Mouse (Mus musculus): ENCODE measurements around the gene Bcar3. TPM values are rescaled to one million over a fixed set of nuclear protein-coding genes. Genes with fewer than 3 reads are reported as not detected.

The Bcar3 gene
- polyA plus RNA-seq, 1 experiment, result 17.2 TPM

- 47% methylated on average over 4 of the region's 4 CpGs for WGBS
- H3K4me1 ChIP-seq (ENCODE audit: control insufficient read depth, insufficient read depth, low read length), result no peaks in the 10 kb centered on the region
- H3K4me3 ChIP-seq (replicated peaks; ENCODE audit: insufficient read depth, low read depth, low read length), result no peak overlapping the region
- no peaks in the 10 kb centered on the region for H3K27me3 ChIP-seq (ENCODE audit: control insufficient read depth, insufficient read depth, low read length)
- TF ChIP-seq POLR2A (IDR thresholded peaks at IDR 0.05; ENCODE audit: borderline replicate concordance, insufficient read depth, low read length), result no peak
- TF ChIP-seq CTCF (IDR thresholded peaks at IDR 0.05; ENCODE audit: borderline replicate concordance, insufficient read depth, low read depth, low read length), result no peak
- no peak for DNase-seq
- no peak overlapping the region for H3K27ac ChIP-seq (ENCODE audit: insufficient read depth, low read length)
These were observed 39.6 kb downstream of the Bcar3 start for GRCm38 (mm10) chr3:122333493-122333892.

- DNase-seq, result no peak
- 44% methylated on average over 7 of the region's 7 CpGs for WGBS
- no peaks in the 10 kb centered on the region for H3K4me1 ChIP-seq (ENCODE audit: control insufficient read depth, insufficient read depth, low read length)
- H3K27ac ChIP-seq (ENCODE audit: insufficient read depth, low read length), result no peak overlapping the region
- no peak overlapping the region for H3K4me3 ChIP-seq (replicated peaks; ENCODE audit: insufficient read depth, low read depth, low read length)
- TF ChIP-seq CTCF (IDR thresholded peaks at IDR 0.05; ENCODE audit: borderline replicate concordance, insufficient read depth, low read depth, low read length) (no peak), POLR2A (IDR thresholded peaks at IDR 0.05; ENCODE audit: borderline replicate concordance, insufficient read depth, low read length) (no peak)
- H3K27me3 ChIP-seq (ENCODE audit: control insufficient read depth, insufficient read depth, low read length), result no peaks in the 10 kb centered on the region
These were observed 40.0 kb downstream of the Bcar3 start for GRCm38 (mm10) chr3:122333902-122334301.

GRCm38 (mm10) chr3:122334375-122334774, 40.4 kb downstream of the Bcar3 start:
- H3K27ac ChIP-seq (ENCODE audit: insufficient read depth, low read length), result no peak overlapping the region
- no peaks in the 10 kb centered on the region for H3K4me1 ChIP-seq (ENCODE audit: control insufficient read depth, insufficient read depth, low read length)
- H3K4me3 ChIP-seq (replicated peaks; ENCODE audit: insufficient read depth, low read depth, low read length), result no peak overlapping the region
- no peak for TF ChIP-seq CTCF (IDR thresholded peaks at IDR 0.05; ENCODE audit: borderline replicate concordance, insufficient read depth, low read depth, low read length)
- TF ChIP-seq POLR2A (IDR thresholded peaks at IDR 0.05; ENCODE audit: borderline replicate concordance, insufficient read depth, low read length), result no peak
- no peaks in the 10 kb centered on the region for H3K27me3 ChIP-seq (ENCODE audit: control insufficient read depth, insufficient read depth, low read length)
- 89% methylated on average over 7 of the region's 7 CpGs for WGBS
- no peak for DNase-seq

- DNase-seq, result no peak
- H3K4me1 ChIP-seq (ENCODE audit: control insufficient read depth, insufficient read depth, low read length), result no peaks in the 10 kb centered on the region
- no peak for TF ChIP-seq CTCF (IDR thresholded peaks at IDR 0.05; ENCODE audit: borderline replicate concordance, insufficient read depth, low read depth, low read length)
- TF ChIP-seq POLR2A (IDR thresholded peaks at IDR 0.05; ENCODE audit: borderline replicate concordance, insufficient read depth, low read length), result no peak
- H3K27me3 ChIP-seq (ENCODE audit: control insufficient read depth, insufficient read depth, low read length), result no peaks in the 10 kb centered on the region
- no peak overlapping the region for H3K27ac ChIP-seq (ENCODE audit: insufficient read depth, low read length)
- H3K4me3 ChIP-seq (replicated peaks; ENCODE audit: insufficient read depth, low read depth, low read length), result no peak overlapping the region
- WGBS, result 95% methylated on average over 4 of the region's 4 CpGs
These were observed 42.1 kb downstream of the Bcar3 start for GRCm38 (mm10) chr3:122336030-122336429.

- Histone ChIP-seq H3K4me1 (ENCODE audit: control insufficient read depth, insufficient read depth, low read length) (no peaks in the 10 kb centered on the region), H3K27me3 (ENCODE audit: control insufficient read depth, insufficient read depth, low read length) (no peaks in the 10 kb centered on the region), H3K4me3 (replicated peaks; ENCODE audit: insufficient read depth, low read depth, low read length) (no peak overlapping the region), H3K27ac (ENCODE audit: insufficient read depth, low read length) (no peak overlapping the region)
- no peak for TF ChIP-seq POLR2A (IDR thresholded peaks at IDR 0.05; ENCODE audit: borderline replicate concordance, insufficient read depth, low read length)
- no peak for TF ChIP-seq CTCF (IDR thresholded peaks at IDR 0.05; ENCODE audit: borderline replicate concordance, insufficient read depth, low read depth, low read length)
- WGBS, result 37% methylated on average over 5 of the region's 5 CpGs
- DNase-seq, result no peak
These were observed 44.1 kb downstream of the Bcar3 start for GRCm38 (mm10) chr3:122337992-122338391.

GRCm38 (mm10) chr3:122338897-122339296, 45.0 kb downstream of the Bcar3 start:
- 94% methylated on average over 7 of the region's 7 CpGs for WGBS
- TF ChIP-seq POLR2A (IDR thresholded peaks at IDR 0.05; ENCODE audit: borderline replicate concordance, insufficient read depth, low read length) (no peak), CTCF (IDR thresholded peaks at IDR 0.05; ENCODE audit: borderline replicate concordance, insufficient read depth, low read depth, low read length) (no peak)
- H3K4me3 ChIP-seq (replicated peaks; ENCODE audit: insufficient read depth, low read depth, low read length), result no peak overlapping the region
- DNase-seq, result no peak
- no peaks in the 10 kb centered on the region for H3K4me1 ChIP-seq (ENCODE audit: control insufficient read depth, insufficient read depth, low read length)
- H3K27ac ChIP-seq (ENCODE audit: insufficient read depth, low read length), result no peak overlapping the region
- H3K27me3 ChIP-seq (ENCODE audit: control insufficient read depth, insufficient read depth, low read length), result no peaks in the 10 kb centered on the region

GRCm38 (mm10) chr3:122340135-122341068, 46.5 kb downstream of the Bcar3 start:
- 76% methylated on average over 13 of the region's 13 CpGs for WGBS

GRCm38 (mm10) chr3:122343437-122343853, 49.5 kb downstream of the Bcar3 start:
- TF ChIP-seq POLR2A (IDR thresholded peaks at IDR 0.05; ENCODE audit: borderline replicate concordance, insufficient read depth, low read length), result no peak
- TF ChIP-seq CTCF (IDR thresholded peaks at IDR 0.05; ENCODE audit: borderline replicate concordance, insufficient read depth, low read depth, low read length), result no peak
- DNase-seq, result no peak
- WGBS, result 66% methylated on average over 9 of the region's 9 CpGs

More at GRCm38 (mm10) chr3:122340135-122341068, 46.5 kb downstream of the Bcar3 start:
- DNase-seq, result no peak
- H3K4me3 ChIP-seq (replicated peaks; ENCODE audit: insufficient read depth, low read depth, low read length), result no peak overlapping the region
- TF ChIP-seq CTCF (IDR thresholded peaks at IDR 0.05; ENCODE audit: borderline replicate concordance, insufficient read depth, low read depth, low read length) (no peak), POLR2A (IDR thresholded peaks at IDR 0.05; ENCODE audit: borderline replicate concordance, insufficient read depth, low read length) (no peak)
- no peaks in the 10 kb centered on the region for H3K27me3 ChIP-seq (ENCODE audit: control insufficient read depth, insufficient read depth, low read length)
- no peaks in the 10 kb centered on the region for H3K4me1 ChIP-seq (ENCODE audit: control insufficient read depth, insufficient read depth, low read length)
- no peak overlapping the region for H3K27ac ChIP-seq (ENCODE audit: insufficient read depth, low read length)

More at GRCm38 (mm10) chr3:122343437-122343853, 49.5 kb downstream of the Bcar3 start:
- Histone ChIP-seq H3K4me1 (ENCODE audit: control insufficient read depth, insufficient read depth, low read length) (no peaks in the 10 kb centered on the region), H3K27ac (ENCODE audit: insufficient read depth, low read length) (no peak overlapping the region), H3K27me3 (ENCODE audit: control insufficient read depth, insufficient read depth, low read length) (no peaks in the 10 kb centered on the region), H3K4me3 (replicated peaks; ENCODE audit: insufficient read depth, low read depth, low read length) (no peak overlapping the region)

All from cerebellum, adult 2 months (tissue).